Mouse (Mus musculus) CD4-positive naive resting alpha-beta T cell, adult 57 days (primary cell): Measurements from ENCODE around the gene Zfp626. TPM values are rescaled to one million over a fixed set of nuclear protein-coding genes. Genes with fewer than 3 reads are reported as not detected.

Experiments
- total RNA-seq: library from RNA; stranded (reverse); gene quantifications from one replicate; pipeline ENCODE4 v1.2.4, GENCODE M21; 2023

Gene Zfp626
- 9.8 TPM for total RNA-seq

DNA sequence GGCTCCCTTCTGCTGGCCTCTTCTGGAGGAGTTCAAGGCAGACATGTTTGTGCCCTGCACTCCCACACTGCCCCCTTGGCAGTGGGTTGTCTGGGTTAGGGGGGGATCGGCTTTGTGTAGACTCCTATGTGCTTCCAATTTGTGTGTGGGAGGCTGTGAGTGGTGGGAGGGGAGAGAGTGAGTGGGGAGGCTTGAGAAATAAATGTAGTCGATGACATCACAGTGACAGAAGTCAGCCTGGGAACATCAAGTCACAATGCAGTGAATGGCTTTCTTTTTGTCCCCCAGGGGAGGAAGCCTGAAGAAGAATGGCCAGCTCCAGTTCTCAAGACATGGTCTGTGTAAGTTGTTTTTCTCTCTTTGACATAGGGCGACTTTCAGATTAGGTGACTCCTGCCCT, at the start of gene Zfp626:
TSS of gene Zfp626 (plus strand) at position 301 of the 400 bp plus-strand sequence.

DNA sequence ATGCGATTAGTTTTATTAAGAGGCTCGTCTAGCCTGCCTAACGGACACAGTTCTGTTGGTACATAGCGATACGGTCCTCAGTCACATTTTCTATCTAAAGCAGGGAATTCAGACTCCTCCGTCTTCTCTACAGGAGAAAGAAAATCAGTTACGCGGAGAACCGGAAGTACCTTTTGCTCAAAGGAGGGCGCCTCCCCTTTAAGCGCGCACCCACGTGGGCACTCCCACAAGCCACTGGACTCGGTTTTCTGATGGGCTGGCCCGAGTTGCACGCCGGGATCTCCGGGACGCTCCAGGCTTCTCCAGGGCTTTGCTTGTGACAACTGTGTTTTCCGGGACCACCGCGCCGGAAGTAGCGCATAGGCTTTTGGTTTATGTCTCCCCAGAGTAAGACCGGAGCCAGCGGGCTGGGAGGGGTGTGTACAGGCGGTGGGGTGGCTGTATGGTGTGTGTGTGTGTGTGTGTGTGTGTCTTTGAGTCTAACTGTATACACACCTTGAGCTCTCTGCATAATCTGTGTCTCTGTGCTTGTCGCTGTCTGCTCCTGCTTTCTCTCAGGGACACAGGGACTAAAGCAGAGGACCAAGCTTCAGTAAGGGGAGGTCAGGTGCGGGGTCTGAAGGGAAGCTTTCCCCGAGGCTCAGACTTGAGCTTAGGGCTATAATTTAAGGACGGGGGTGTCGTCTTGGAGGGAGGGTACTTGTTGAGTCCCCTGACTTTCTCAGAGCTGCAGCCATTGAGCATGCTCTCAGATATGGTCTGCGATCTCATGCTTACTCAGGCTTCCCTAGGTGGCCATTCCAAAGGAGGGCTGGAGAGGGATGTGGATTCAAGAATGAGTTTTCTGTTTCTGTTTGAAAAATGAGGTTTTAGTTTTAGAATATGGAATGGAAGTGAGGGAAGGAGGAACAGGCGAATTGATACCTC, 31.6 kb downstream of the Zfp626 start, which contains the start of gene Zfp59:
TSS of gene Zfp59 (plus strand) at position 285 of the 927 bp plus-strand sequence.

DNA sequence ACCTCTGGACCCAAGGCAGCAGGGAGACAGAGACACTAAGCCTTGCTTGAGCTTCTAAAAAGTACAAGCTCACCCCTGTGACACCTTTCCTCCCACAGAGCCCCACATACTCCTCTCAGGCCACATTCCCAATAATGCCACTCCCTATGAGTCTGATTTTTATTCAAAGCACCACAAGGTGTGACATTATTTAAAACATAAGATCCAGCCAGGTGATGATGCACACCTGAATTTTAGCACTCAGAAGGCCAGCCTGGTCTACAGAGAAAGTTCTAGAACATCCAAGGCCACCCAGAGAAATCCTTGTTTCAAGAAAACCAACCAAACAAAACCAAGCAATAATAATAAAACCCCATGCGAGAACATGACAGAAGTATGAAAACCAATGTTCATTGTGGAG, 50.2 kb downstream of the Zfp626 start, which contains the start of gene Zfp607a:
TSS of gene Zfp607a (plus strand) at position 301 of the 400 bp plus-strand sequence.

Other genes with a start within 250 kb of the Zfp626 start
- gene Akt2, start 215.6 kb upstream of the Zfp626 start, total RNA-seq, result 137 TPM
- not detected for gene Ttc9b, start 153.3 kb upstream of the Zfp626 start, total RNA-seq
- 16.1 TPM for gene Map3k10, start 132.6 kb upstream of the Zfp626 start, total RNA-seq
- 0.80 TPM for gene Zfp607b, start 117.9 kb upstream of the Zfp626 start, total RNA-seq
- gene Zfp60, start 75.8 kb upstream of the Zfp626 start, total RNA-seq, result 12.4 TPM
- gene Zfp59, start 31.4 kb downstream of the Zfp626 start, total RNA-seq, result 4.1 TPM
- gene Zfp607a, start 50.3 kb downstream of the Zfp626 start, total RNA-seq, result 17.9 TPM
- 10.6 TPM for gene Zfp974, start 122.3 kb downstream of the Zfp626 start, total RNA-seq
- gene Zfp780b, start 172.0 kb downstream of the Zfp626 start, total RNA-seq, result 10.8 TPM
- gene Zfp850, start 206.9 kb downstream of the Zfp626 start, total RNA-seq, result 8.7 TPM
- 97.6 TPM for gene Psmc4, start 242.9 kb downstream of the Zfp626 start, total RNA-seq